Mouse (Mus musculus) spleen, embryonic (tissue): Measurements from ENCODE around the gene Zfp366.

ENCODE experiments used
- CTCF ChIA-PET: fragments of 350-600 bp; sonication (Branson Sonifier 250); formaldehyde crosslinking; loops from one replicate; lab custom pipeline; 2022; lab: Charles Lee

The Zfp366 gene

GRCm38 (mm10) chr13:99250806-99251205 is 66.2 kb downstream of the Zfp366 start:
- CTCF ChIA-PET: no interaction called here

- CTCF ChIA-PET: no interaction called here
Measured at GRCm38 (mm10) chr13:99254215-99254614, 69.6 kb downstream of the Zfp366 start.

GRCm38 (mm10) chr13:99254781-99255180 is 70.2 kb downstream of the Zfp366 start:
- CTCF ChIA-PET: no interaction called here

- CTCF ChIA-PET: no interaction called here
Measured at GRCm38 (mm10) chr13:99256916-99257315, 72.3 kb downstream of the Zfp366 start.

- CTCF ChIA-PET: no interaction called here
Measured at GRCm38 (mm10) chr13:99258677-99259076, 74.1 kb downstream of the Zfp366 start.

- CTCF ChIA-PET: no interaction called here
Measured at GRCm38 (mm10) chr13:99259502-99260174, 75.0 kb downstream of the Zfp366 start.

- CTCF ChIA-PET: no interaction called here
Measured at GRCm38 (mm10) chr13:99262406-99262805, 77.8 kb downstream of the Zfp366 start.

- CTCF ChIA-PET: no interaction called here
Measured at GRCm38 (mm10) chr13:99263159-99263783, 78.6 kb downstream of the Zfp366 start.

- CTCF ChIA-PET: interaction anchor here (0.7 kb wide), 1 partner anchor 16 kb away, joined by 3 read pairs; no protein-coding TSS in a partner anchor
Measured at GRCm38 (mm10) chr13:99264483-99264882, 79.9 kb downstream of the Zfp366 start.

- CTCF ChIA-PET: no interaction called here
Measured at GRCm38 (mm10) chr13:99272046-99272445, 87.4 kb downstream of the Zfp366 start.

GRCm38 (mm10) chr13:99277521-99277920 is 92.9 kb downstream of the Zfp366 start:
- CTCF ChIA-PET: no interaction called here

GRCm38 (mm10) chr13:99278511-99278910 is 93.9 kb downstream of the Zfp366 start:
- CTCF ChIA-PET: no interaction called here

- CTCF ChIA-PET: no interaction called here
Measured at GRCm38 (mm10) chr13:99279351-99279750, 94.7 kb downstream of the Zfp366 start.

- CTCF ChIA-PET: no interaction called here
Measured at GRCm38 (mm10) chr13:99282961-99283360, 98.3 kb downstream of the Zfp366 start.

GRCm38 (mm10) chr13:99283916-99284315 is 99.3 kb downstream of the Zfp366 start:
- CTCF ChIA-PET: no interaction called here

- CTCF ChIA-PET: interaction anchor here (0.6 kb wide), 1 partner anchor 633 kb away, joined by 4 read pairs; no protein-coding TSS in a partner anchor
Measured at GRCm38 (mm10) chr13:99284400-99285160, 100.0 kb downstream of the Zfp366 start.

GRCm38 (mm10) chr13:99285241-99285640 is 100.6 kb downstream of the Zfp366 start:
- CTCF ChIA-PET: interaction anchor here (0.6 kb wide), 1 partner anchor 633 kb away, joined by 4 read pairs; no protein-coding TSS in a partner anchor

- CTCF ChIA-PET: no interaction called here
Measured at GRCm38 (mm10) chr13:99287207-99287606, 102.6 kb downstream of the Zfp366 start.

GRCm38 (mm10) chr13:99287786-99288185 is 103.2 kb downstream of the Zfp366 start:
- CTCF ChIA-PET: no interaction called here

- CTCF ChIA-PET: no interaction called here
Measured at GRCm38 (mm10) chr13:99290766-99291165, 106.1 kb downstream of the Zfp366 start.

- CTCF ChIA-PET: no interaction called here
Measured at GRCm38 (mm10) chr13:99294176-99294575, 109.6 kb downstream of the Zfp366 start.

GRCm38 (mm10) chr13:99299921-99300320 is 115.3 kb downstream of the Zfp366 start:
- CTCF ChIA-PET: no interaction called here
